Mouse (Mus musculus): Measurements from ENCODE around the gene Frem2.

Gene Frem2

DNA sequence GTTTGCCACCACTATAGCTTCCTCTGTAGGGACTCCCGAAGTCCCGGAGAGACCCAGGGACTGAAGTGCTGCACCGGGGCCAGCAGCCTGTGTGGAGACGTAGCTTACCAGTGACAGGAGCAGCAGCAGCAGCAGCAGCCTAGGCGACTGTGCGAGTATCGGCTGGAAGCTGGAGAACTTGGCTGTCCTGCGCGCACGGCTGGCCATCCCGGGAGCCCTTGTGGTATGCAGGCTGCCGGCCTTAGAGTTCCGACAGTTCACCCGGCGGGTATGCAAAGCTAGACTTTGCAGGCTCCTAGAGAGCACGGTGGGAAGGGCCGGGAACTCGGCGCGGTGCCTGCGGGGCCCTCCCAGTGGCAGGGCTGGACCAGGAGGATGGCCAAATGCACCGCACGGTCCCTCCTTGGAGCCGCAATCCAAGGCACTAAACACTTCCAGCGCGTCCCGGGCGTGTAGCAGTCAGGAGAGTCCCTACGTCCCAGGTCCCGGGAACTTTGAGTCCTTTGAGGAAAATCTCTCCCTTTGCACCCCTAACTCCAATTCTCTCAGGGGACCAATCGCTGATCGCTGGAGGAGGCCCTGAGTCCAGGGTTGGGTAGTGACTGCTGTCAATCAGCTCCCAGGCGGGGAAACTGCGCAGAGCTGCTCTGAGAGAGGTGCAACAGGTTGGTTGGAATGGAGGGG is at the start of gene Frem2:
Gene Frem2 (minus strand): TSS at position 478 of the 684 bp plus-strand sequence.
- DNase-seq (ENCODE audit: low spot score in 2 of 2): peak; percentile 25 to 32

DNA sequence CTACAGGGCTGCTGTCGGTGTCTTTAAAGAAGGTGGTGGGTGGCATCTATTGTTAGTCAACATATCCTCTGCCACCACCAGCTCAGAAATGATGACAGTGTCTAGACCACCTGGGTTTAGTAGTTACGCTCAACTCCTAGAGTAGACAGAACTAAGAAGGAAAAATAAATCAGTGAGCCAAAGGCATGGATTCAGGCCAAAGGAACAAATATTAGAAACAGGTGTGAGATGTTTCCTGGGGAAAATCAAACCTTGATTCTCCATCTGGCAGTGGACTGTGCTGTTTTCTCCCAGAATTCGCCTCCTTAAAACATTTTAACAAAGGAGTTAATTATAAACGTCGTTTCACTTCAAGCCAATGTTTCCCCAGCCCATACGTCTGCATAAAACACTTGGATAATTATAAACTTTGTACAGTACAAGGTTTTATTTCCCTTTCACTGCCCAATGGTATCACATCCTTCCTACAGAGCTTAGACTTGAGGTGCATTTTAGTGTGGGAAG is 48.9 kb upstream of the Frem2 start:
- DNase-seq (ENCODE audit: low spot score in 2 of 2): no peak

DNA sequence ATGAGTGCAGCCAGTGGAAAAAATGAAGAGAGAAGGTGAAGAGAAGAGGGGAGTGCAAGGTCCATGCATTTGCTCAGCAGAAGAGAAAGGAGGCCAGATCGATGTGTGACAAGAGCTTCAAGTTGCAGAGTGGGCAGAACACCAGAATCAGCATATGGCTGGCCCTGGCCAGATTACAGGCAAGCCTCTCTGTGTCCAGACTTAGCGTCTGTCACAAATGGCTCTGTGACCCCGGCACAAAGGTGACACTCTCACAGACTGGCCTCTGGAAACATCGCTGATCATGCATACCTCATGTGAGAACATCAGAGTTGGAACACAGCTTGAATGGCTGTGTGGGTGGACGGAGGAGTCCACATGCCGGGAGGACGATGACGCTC is 46.0 kb upstream of the Frem2 start:
- no peak for DNase-seq (ENCODE audit: low spot score in 2 of 2)

DNA sequence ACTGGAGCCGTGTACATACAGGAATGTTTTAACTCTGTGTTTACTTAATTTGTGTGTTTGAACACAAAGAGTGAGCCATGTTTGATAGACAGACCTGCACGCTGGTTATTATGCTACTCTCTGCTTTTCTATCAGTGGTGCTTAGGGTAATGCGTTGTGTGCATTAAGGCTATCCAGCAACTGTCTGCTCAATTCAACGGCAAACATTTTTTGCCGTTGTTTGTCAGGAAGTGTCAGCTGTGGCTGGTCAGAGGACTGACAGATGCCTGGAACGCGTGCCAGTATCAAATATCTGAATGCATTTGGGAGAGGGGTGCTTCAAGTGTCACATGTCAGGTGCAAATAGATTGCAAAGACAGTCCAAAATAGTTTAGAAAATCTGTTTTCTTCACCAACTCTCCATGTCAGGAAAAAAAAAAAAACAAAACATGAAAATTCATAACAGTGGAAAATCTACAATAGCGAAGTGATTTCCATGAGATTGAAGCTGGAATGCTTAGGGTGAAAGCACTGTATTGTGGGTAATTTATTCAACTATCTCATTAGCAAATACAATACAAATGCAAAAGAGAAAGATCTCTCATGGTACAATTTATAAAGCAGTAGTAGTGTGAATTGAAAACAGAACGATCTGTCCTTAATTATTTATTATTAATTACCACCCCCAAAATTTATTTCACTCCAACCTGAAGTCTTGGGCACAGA is 45.4 kb upstream of the Frem2 start:
- no peak for DNase-seq (ENCODE audit: low spot score in 2 of 2)

DNA sequence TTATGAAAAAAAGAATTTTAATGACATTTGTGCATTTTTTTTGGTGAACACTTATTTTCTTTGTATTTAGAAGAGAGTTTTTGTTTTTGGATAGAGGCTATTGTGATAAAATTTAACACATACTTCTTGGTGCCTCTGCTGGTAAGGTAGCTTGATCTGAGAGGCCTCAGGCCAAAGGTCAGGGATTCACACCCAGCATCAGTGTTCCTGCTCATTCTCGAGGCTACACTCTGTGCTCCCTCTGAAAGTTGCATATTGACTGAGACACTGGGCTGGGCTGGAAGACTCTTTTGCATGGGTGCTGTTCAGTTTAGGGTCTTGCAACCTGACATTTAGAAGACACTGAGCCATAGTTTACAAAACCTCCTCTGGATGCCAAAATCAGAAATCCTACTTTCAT is 44.8 kb upstream of the Frem2 start:
- no peak for DNase-seq (ENCODE audit: low spot score in 2 of 2)

DNA sequence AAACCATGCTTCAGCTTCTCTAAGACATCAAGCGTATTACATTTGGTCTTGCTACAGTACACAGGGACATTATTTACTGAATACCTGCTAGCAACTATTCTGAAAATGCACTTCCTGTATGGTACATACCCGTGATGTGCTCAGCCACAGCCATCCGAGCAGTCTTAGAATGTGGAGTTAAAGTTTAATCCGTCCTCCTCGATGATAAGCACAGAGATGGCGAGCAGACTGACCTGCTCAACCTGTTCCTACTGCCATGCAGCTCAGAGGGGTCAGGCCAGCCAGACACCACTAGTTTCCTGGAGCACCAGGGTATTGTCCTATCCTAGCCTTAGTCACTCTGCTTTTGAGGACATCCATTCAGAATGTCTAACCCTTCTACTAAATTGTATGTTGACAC is 30.6 kb upstream of the Frem2 start:
- DNase-seq (ENCODE audit: low spot score in 2 of 2): no peak

GRCm38 (mm10) chr3:53682244-53682643 is 25.1 kb upstream of the Frem2 start:
- DNase-seq (ENCODE audit: low spot score in 2 of 2): no peak

DNA sequence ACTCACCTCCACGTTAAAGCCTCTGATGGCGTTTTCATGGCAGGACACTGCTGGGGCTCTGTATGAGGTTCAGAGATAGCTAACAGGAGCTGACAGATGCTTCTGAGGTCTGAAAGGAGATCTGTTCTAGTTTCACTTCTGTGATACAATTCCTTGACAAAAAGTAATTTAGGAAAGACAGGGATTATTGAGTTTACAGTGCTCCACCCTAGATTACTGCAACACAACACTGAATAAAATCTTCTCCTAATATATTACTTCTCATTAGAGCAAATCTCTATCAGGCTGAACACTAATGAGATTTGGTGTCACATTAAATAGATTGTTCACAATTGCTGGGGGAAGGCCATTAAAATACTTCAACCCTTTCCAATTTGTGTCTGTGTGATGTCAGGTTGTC is 23.7 kb upstream of the Frem2 start:
- DNase-seq (ENCODE audit: low spot score in 2 of 2): no peak

GRCm38 (mm10) chr3:53674225-53674624 is 17.1 kb upstream of the Frem2 start:
- DNase-seq (ENCODE audit: low spot score in 2 of 2): no peak

- no peak for DNase-seq (ENCODE audit: low spot score in 2 of 2)
Measured at GRCm38 (mm10) chr3:53669736-53670135, 12.6 kb upstream of the Frem2 start.

GRCm38 (mm10) chr3:53657744-53658534 is 784 bp upstream of the Frem2 start:
- no peak for DNase-seq (ENCODE audit: low spot score in 2 of 2)

- DNase-seq (ENCODE audit: low spot score in 2 of 2): no peak
Measured at GRCm38 (mm10) chr3:53656328-53656877, 752 bp downstream of the Frem2 start.

DNA sequence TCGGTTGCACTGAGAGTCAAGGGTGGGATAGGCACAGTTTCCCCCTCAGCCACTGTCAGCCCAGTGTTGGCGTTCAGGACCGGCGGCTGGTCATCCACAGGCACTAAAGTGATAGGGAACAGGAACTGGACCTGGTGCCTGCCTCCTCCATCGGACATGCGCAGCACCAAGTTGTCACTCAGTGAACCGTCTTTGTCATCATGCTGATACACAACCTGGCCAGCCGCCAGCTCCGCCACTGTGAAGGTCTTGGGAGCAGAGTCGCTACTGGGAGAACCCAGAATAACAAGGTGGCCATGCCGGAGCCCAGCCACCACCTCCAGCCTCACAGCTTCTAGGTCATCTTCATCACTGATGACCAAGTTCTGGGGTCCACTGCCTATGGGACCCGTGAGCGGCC is 1.8 kb downstream of the Frem2 start:
- DNase-seq (ENCODE audit: low spot score in 2 of 2): no peak

- DNase-seq (ENCODE audit: low spot score in 2 of 2): no peak
Measured at GRCm38 (mm10) chr3:53650003-53650748, 7.0 kb downstream of the Frem2 start.

DNA sequence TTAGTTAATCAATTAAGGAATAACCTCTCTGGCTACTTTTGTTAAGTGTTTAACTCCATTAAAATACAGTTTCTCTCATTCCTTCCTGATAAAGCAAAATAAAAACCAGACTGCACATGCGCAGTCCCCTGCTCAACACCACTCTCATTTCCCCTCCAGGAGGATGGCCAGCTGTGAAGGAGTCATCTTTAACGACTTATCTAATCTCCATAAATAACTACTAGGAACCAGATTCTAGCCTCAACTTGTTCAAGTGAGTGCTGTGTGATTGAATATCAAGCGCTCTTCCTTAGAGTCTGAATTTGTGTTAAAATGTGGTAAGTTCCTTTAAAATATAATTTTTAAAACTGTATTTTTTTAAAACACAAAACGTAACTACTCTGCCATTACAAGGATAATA is 7.7 kb downstream of the Frem2 start:
- DNase-seq (ENCODE audit: low spot score in 2 of 2): no peak

GRCm38 (mm10) chr3:53648902-53649301 is 8.3 kb downstream of the Frem2 start:
- DNase-seq (ENCODE audit: low spot score in 2 of 2): no peak

GRCm38 (mm10) chr3:53635948-53636347 is 21.2 kb downstream of the Frem2 start:
- no peak for DNase-seq (ENCODE audit: low spot score in 2 of 2)

GRCm38 (mm10) chr3:53631126-53631525 is 26.0 kb downstream of the Frem2 start:
- DNase-seq (ENCODE audit: low spot score in 2 of 2): no peak

- no peak for DNase-seq (ENCODE audit: low spot score in 2 of 2)
Measured at GRCm38 (mm10) chr3:53630630-53631029, 26.5 kb downstream of the Frem2 start.

- no peak for DNase-seq (ENCODE audit: low spot score in 2 of 2)
Measured at GRCm38 (mm10) chr3:53629966-53630365, 27.2 kb downstream of the Frem2 start.

- no peak for DNase-seq (ENCODE audit: low spot score in 2 of 2)
Measured at GRCm38 (mm10) chr3:53623222-53623621, 33.9 kb downstream of the Frem2 start.

DNA sequence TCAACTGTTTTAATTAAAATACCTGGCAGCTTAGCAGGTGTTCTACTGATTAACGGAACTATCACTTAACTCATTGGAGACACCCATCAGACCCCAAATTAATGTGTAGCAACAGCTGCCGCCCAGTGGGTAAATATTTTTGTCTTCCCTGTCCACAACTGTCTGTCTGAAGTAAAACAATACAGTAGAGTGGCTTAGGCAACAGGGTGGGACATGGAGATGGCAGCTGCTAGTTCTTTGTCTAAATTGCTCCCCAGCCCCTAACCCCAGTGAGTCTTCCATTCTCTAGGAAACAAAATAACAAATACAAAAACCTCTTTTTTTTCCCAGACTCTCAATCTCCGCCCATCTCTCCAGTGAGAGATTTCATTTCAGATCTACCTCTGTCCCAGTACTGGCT is 36.2 kb downstream of the Frem2 start:
- no peak for DNase-seq (ENCODE audit: low spot score in 2 of 2)

Data from frontal cortex, postnatal 25 days (tissue).